Mouse (Mus musculus) testis, adult 2 months (tissue): Measurements from ENCODE around the gene Clcn6.

Experiments used
- CTCF ChIP-seq: fragments of 200-500 bp; IDR thresholded peaks from 2 replicates; pipeline ENCODE4 v1.5.1; 2012; ENCODE audit warnings: low read depth, mild to moderate bottlenecking, inconsistent platforms, low read length, moderate library complexity; ENCODE audit not compliant: control insufficient read depth, insufficient read depth, insufficient replicate concordance
- POLR2A ChIP-seq: fragments of 200-500 bp; IDR thresholded peaks from 2 replicates; pipeline ENCODE4 v1.6.1; 2012; ENCODE audit warnings: low read depth, mild to moderate bottlenecking, inconsistent platforms, low read length, moderate library complexity; ENCODE audit not compliant: control insufficient read depth

DNA sequence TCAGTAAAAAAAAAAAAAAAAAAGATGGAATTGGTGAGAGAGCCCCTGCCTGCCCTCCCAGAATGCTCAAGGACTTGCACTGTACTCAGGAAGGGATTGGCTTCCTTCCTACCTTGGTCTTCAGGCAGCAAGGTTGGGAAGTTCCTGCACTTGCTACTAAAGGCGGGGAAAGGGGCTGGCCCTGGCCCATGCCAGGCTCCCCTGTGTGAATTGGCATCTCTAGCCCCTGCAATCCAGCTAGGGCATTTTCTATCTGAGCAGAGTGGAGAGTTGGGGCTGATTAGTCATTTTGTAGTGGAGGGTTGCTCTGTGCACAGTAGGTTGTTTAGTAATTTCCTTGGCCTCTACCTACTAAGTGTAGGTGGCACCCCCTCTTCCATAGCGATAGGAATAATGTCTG lies 69.8 kb downstream of the Clcn6 start:
- TF ChIP-seq CTCF (no peak), POLR2A (no peak)
